Mouse (Mus musculus) kidney, embryonic 15.5 days (tissue): Measurements from ENCODE around the gene 1810037I17Rik. TPM values are rescaled to one million over a fixed set of nuclear protein-coding genes. Genes with fewer than 3 reads are reported as not detected.

Experiments
- ATAC-seq: fragments of 200-750 bp; cut with Nextera tagmentation; replicated peaks from 2 replicates; pipeline ENCODE4 v1.8.0; 2017; ENCODE audit warnings: moderate TSS enrichment; ENCODE audit not compliant: low FRiP score
- H3K27ac ChIP-seq: fragments of 300-500 bp; sonication (generic); 2 replicates; pipeline ENCODE4 v1.5.1; 2015; ENCODE audit warnings: mild to moderate bottlenecking, inconsistent platforms
- H3K27me3 ChIP-seq: fragments of 300-500 bp; sonication (generic); 2 replicates; pipeline ENCODE4 v1.6.1; 2015; ENCODE audit warnings: inconsistent platforms
- H3K36me3 ChIP-seq: fragments of 300-500 bp; sonication (generic); 2 replicates; pipeline ENCODE4 v1.6.1; 2015; ENCODE audit warnings: inconsistent platforms
- H3K4me1 ChIP-seq: fragments of 300-500 bp; sonication (generic); 2 replicates; pipeline ENCODE4 v1.6.1; 2015; ENCODE audit warnings: inconsistent platforms
- H3K4me2 ChIP-seq: fragments of 300-500 bp; sonication (generic); 2 replicates; pipeline ENCODE4 v1.6.1; 2015; ENCODE audit warnings: moderate library complexity, mild to moderate bottlenecking, inconsistent platforms
- H3K4me3 ChIP-seq: fragments of 300-500 bp; sonication (generic); replicated peaks from 2 replicates; pipeline ENCODE4 v1.5.1; 2015; ENCODE audit warnings: mild to moderate bottlenecking, inconsistent platforms
- H3K9ac ChIP-seq: fragments of 300-500 bp; sonication (generic); 2 replicates; pipeline ENCODE4 v1.6.1; 2015; ENCODE audit warnings: mild to moderate bottlenecking, inconsistent platforms
- H3K9me3 ChIP-seq: fragments of 300-500 bp; sonication (generic); replicated peaks from 2 replicates; pipeline ENCODE4 v1.6.1; 2016; ENCODE audit warnings: inconsistent platforms
- WGBS: fragments of 180-500 bp; shearing (Covaris S2); methylation state at CpG from one replicate; pipeline ENCODE4 v1.1.7; 2015; ENCODE audit warnings: mixed read lengths; 5-methylcytosine and 5-hydroxymethylcytosine counted together
- polyA plus RNA-seq: library from polyadenylated mRNA; unstranded; fragments of >200 nt; fragmentation: Nextera tagmentation; extraction: Ambion mirVana; gene quantifications from 2 replicates; pipeline ENCODE4 v1.2.1, GENCODE M21; 2015

The 1810037I17Rik gene
- polyA plus RNA-seq, 1 experiment from 2014 or later, result 102 TPM

DNA sequence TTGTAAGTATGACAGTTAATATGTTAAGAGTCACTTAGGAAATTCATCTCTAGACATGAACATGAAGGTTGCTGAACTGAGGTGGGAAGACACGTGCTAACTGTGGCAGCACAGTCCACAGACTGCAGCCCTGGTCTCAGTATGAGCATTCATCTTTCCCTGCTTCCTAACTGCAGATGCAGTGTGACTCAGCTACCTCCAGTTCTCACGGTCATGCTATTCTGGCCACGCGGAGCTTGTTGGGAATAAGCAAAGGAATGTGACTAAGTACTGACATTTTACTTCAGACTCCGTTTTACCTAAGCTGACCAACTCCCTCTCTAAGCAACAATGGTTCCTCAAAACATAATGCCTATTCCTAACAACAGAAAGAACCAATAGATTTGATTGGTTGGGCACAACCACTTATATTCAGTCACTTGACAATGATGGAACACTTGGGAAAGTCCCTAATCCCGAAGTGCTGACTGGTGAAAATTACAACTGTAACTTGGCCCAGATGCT, 19.4 kb downstream of the 1810037I17Rik start:
- no peak for ATAC-seq
- Histone ChIP-seq H3K27ac (no peak overlapping the region), H3K27me3 (no peaks in the 10 kb centered on the region), H3K4me1 (no peaks in the 10 kb centered on the region), H3K4me2 (no peak overlapping the region), H3K4me3 (no peak overlapping the region), H3K9me3 (no peaks in the 10 kb centered on the region), H3K9ac (no peak overlapping the region), H3K36me3 (peaks cover 9% of the 10 kb centered on the region; the same call in 1 of the 2 replicates)
- 73% methylated on average over 6 of the region's 6 CpGs for WGBS

DNA sequence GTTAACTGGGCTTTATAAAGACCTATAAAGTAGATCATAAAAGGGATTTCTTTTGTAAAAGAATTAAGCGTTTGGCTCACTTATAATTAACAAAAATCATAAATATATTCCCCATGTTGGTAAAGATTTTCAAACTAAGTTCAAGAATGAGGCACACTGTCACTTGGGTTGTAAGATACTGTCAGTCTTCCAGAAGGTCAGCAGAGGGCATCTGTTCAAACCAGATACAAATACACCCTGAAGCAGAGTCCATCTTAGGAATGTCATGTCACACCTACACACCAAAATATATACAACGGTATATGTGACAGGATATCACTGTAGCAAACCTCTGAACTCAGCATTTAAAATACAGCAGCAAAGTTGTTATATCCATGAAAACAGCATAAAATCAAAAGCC, 26.1 kb downstream of the 1810037I17Rik start:
- H3K9me3 ChIP-seq, result no peaks in the 10 kb centered on the region
- no peak overlapping the region for H3K4me3 ChIP-seq
- H3K9ac ChIP-seq, result no peak overlapping the region
- ATAC-seq, result no peak
- peaks cover 39% of the 10 kb centered on the region for H3K36me3 ChIP-seq
- WGBS, result 95% methylated on average over 2 of the region's 2 CpGs
- H3K27me3 ChIP-seq, result no peaks in the 10 kb centered on the region
- H3K4me2 ChIP-seq, result no peak overlapping the region
- no peaks in the 10 kb centered on the region for H3K4me1 ChIP-seq
- no peak overlapping the region for H3K27ac ChIP-seq

DNA sequence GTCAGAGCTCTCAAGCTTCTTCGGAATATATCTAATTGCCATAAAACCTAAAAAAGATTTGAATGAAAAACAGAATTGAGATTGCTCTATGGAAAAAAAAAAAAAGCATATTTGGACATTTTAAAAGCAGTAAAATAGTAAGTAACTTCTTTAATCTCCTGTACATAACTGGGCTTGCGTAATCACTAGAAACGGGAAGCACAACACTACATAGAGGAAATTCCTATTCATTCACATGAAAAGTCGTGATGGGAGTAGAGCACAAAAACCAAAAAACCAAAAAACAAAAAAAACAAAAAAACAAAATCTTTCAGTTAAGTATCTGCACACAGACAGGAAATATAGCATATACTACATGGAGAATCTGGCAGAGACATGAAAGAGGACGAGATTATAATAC, 40.3 kb downstream of the 1810037I17Rik start:
- H3K9ac ChIP-seq, result no peak overlapping the region
- no peaks in the 10 kb centered on the region for H3K27me3 ChIP-seq
- no peak overlapping the region for H3K27ac ChIP-seq
- H3K4me3 ChIP-seq, result no peak overlapping the region
- peaks cover 48% of the 10 kb centered on the region for H3K36me3 ChIP-seq
- ATAC-seq, result no peak
- 90% methylated on average over 5 of the region's 5 CpGs for WGBS
- no peak overlapping the region for H3K4me2 ChIP-seq
- no peaks in the 10 kb centered on the region for H3K4me1 ChIP-seq
- no peaks in the 10 kb centered on the region for H3K9me3 ChIP-seq

DNA sequence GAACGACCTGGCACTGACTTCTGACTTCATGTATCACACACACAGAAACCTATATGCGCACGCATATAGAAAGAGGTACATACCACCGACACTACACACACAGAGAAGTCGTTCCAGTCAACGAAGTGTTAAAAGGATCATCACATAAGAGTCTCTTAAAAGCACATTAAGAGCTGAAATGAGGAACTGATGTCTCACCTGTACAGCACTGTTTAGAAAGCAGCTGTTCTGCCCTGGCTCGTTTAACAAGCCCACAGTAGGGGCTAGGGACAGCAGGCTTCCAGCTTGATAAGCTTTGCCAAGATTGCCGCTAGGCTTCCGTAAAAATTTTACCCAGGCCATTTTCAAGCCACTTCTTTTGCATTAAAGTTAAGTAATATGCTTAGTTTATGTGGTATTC, 44.4 kb downstream of the 1810037I17Rik start:
- H3K36me3 ChIP-seq, result peaks cover 22% of the 10 kb centered on the region
- H3K9ac ChIP-seq, result no peak overlapping the region
- no peak for ATAC-seq

DNA sequence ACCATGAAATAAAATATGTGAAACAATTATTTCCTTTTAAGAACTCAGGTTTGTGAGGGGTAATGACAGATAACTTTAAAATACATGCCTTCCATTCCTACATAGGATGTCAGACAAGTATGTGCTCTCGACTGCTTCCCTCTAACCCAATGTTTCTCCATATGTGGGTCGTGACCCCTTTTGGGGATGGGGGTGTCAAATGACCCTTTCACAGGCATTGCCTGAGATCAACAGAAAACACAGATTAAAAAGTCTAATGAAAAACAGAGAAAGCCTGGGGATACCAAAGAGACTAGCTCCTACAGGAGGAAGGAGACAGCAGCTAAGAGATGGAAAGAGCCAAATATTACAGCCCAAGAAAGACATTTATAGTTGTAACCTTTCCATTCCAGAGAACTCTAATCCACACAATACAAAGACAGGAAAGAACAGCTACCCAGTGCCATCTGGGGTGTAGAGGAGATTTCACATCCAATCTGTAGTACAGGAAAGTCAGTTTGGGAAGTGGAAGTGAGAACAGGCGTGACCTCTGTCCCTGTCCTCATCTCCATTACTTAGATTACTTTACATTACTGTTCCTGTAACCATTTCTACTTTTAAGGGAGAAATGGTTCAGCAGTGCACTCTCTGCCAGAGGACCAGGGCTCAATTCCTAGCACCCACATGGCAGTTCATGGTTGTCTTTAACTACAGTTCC, 48.3 kb downstream of the 1810037I17Rik start:
- H3K36me3 ChIP-seq, result peaks cover 12% of the 10 kb centered on the region
- H3K4me3 ChIP-seq, result no peak overlapping the region
- no peaks in the 10 kb centered on the region for H3K27me3 ChIP-seq
- no peak overlapping the region for H3K4me2 ChIP-seq
- no peak for ATAC-seq
- H3K4me1 ChIP-seq, result peaks cover 14% of the 10 kb centered on the region; the same call in 1 of the 2 replicates
- H3K27ac ChIP-seq, result no peak overlapping the region
- no peaks in the 10 kb centered on the region for H3K9me3 ChIP-seq
- 55% methylated on average over 3 of the region's 3 CpGs for WGBS
- no peak overlapping the region for H3K9ac ChIP-seq

More for the DNA sequence above, 44.4 kb downstream of the 1810037I17Rik start:
- Histone ChIP-seq H3K27me3 (no peaks in the 10 kb centered on the region), H3K4me1 (0 out of 2 replicates have a peak, but pooled peaks cover 5% of the 10 kb centered on the region), H3K9me3 (no peaks in the 10 kb centered on the region), H3K27ac (no peak overlapping the region), H3K4me3 (no peak overlapping the region), H3K4me2 (no peak overlapping the region)
- WGBS, result 92% methylated on average over 9 of the region's 9 CpGs

DNA sequence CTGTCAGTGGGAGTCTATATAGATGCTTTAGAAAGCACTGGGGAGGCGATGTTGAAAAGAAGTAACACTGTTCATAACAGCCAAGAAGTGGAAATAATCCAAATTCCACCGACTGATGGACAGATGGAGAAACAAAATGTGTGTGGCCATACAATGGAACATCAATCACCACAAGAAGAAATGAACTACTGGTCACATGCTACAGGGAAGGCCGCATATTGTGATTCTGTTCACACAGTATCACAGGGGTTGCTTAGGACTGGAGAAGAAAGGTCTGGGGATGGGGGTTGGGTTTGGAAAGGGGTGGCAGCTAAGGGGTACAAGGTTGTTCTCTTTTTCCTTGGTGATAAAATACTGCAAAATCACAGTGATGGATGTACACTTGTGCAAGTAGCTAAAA, 50.8 kb downstream of the 1810037I17Rik start:
- no peak overlapping the region for H3K9ac ChIP-seq
- 66% methylated on average over 3 of the region's 3 CpGs for WGBS

DNA sequence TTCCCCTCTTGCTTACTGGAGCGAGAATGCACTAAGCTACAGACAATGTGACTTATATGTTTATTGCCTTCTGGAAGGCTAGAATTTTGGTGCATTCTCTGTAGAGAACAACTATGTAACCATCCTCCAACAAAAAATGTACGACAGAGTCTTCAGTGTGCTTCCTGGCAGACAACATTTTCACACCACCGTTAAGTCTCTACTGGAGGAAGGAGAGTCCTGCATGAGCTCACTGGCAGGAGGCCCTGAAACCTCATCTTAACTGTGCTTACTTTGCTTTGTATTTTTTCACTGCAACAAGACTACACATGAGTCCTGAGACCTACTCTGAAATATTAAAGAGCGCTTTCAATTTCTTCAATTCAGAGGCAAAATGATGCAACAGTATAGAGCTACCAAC, 51.4 kb downstream of the 1810037I17Rik start:
- ATAC-seq, result no peak
- no peak overlapping the region for H3K4me2 ChIP-seq
- peaks cover 14% of the 10 kb centered on the region; the same call in 1 of the 2 replicates for H3K4me1 ChIP-seq
- no peak overlapping the region for H3K27ac ChIP-seq
- H3K9me3 ChIP-seq, result no peaks in the 10 kb centered on the region
- H3K9ac ChIP-seq, result no peak overlapping the region
- WGBS, result 78% methylated on average over 4 of the region's 4 CpGs
- H3K36me3 ChIP-seq, result peaks cover 8% of the 10 kb centered on the region
- no peak overlapping the region for H3K4me3 ChIP-seq
- H3K27me3 ChIP-seq, result no peaks in the 10 kb centered on the region

More for the DNA sequence above, 50.8 kb downstream of the 1810037I17Rik start:
- Histone ChIP-seq H3K27me3 (no peaks in the 10 kb centered on the region), H3K9me3 (no peaks in the 10 kb centered on the region), H3K27ac (no peak overlapping the region), H3K36me3 (peaks cover 8% of the 10 kb centered on the region), H3K4me3 (no peak overlapping the region), H3K4me2 (no peak overlapping the region), H3K4me1 (peaks cover 14% of the 10 kb centered on the region; the same call in 1 of the 2 replicates)
- ATAC-seq, result no peak

Other genes starting within 250 kb of the 1810037I17Rik start
- gene Pde5a, start 195.3 kb upstream of the 1810037I17Rik start, polyA plus RNA-seq, result 3.9 and 5.4 TPM in 2 replicates
- gene Fabp2, start 29.1 kb upstream of the 1810037I17Rik start, polyA plus RNA-seq, result 0.16 and 0.17 TPM in 2 replicates
- gene Gm10959, start 4.8 kb upstream of the 1810037I17Rik start, polyA plus RNA-seq, result not detected in 2 replicates
- 10.7 and 10.8 TPM in 2 replicates for gene Usp53, start 60.3 kb downstream of the 1810037I17Rik start, polyA plus RNA-seq
- 2.2 and 6.7 TPM in 2 replicates for gene Myoz2, start 110.8 kb downstream of the 1810037I17Rik start, polyA plus RNA-seq